Mouse (Mus musculus) c-Kit-positive CD71-positive TER-119-negative erythroid progenitor cells, embryonic 14.5 days (primary cell): ENCODE data around the gene Ccl4.

Experiments
- DNase-seq: peaks from one replicate; pipeline ENCODE4 v3.0.0-alpha.2; 2013; ENCODE audit warnings: low read depth

Ccl4 gene

DNA sequence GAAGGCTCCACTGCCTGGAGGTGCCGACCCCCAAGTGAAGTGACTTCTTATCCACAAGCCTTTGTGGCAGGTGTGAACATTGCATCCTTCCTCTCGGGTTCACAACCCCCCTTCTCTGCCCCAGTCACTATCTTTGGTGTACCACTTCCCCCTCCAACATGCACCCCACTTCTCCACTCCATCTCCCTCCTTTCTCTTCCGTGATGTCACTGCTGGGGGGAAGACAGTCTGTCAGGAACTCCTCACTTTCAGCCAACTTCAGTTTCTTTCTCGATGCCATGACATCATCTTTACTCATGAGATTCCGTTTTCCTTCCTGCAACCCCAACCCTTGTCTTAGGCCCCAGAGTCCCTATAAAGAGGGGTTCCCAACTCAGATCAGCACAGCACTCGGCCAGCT, at the start of gene Ccl4:
TSS of gene Ccl4 (plus strand) at position 381 of the 400 bp plus-strand sequence.
- DNase-seq: no peak

DNA sequence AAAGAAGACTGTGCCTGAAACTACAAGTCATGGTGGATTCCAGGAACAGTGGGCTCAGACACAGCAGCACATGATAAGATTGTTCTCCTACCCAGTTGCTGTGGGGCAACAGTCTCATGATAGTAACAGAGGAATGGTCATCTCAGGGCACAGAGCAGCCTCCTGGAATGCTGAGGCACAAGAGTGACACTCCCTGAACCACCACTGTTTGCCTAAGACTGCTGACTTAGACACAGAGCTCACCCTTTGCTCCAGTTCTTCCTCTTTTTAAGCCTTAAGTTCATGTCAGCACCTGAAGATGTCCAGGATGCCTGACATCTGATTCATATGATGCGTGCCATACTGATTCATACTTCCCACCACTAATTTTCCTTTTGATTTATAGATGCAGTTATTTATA, 45.8 kb upstream of the Ccl4 start:
- no peak for DNase-seq

DNA sequence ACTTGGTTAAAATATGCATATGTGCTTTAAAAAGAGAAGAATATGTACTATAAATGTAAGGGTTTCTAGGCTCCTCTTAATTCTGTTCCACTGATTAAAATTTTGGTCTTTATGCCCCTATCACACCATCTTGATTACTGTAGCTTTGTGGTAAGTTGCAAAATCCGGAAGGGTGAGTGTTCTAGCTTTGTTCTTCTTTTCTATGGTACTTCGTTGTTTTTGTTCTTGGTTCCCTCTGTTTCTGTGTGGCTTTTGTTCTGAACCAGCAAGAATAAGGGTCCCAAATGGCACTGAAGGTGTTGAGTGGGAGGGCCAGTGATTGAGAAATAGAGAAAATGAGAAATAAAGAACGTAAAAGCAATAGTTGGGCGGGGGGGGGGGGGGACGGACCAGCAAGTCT, 44.1 kb upstream of the Ccl4 start:
- DNase-seq: no peak

DNA sequence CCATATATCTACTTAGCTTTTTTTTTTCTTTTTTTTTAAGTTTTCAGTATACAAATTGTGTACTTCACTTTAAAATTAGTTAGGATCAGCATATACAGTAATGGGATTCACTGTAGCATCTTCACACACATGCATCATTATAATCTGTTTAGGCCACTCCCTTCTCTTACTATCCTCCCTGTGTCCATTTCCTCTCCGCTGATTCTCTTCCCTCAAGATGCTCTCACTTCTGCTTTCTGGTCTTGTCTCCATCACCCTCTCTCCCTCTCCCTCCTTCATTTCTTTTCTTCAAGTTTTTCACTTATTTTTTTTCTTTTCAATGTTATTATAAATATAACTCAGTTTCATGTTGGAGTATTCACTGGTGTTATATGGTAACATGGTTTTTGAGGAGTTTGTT, 43.3 kb upstream of the Ccl4 start:
- DNase-seq: no peak

DNA sequence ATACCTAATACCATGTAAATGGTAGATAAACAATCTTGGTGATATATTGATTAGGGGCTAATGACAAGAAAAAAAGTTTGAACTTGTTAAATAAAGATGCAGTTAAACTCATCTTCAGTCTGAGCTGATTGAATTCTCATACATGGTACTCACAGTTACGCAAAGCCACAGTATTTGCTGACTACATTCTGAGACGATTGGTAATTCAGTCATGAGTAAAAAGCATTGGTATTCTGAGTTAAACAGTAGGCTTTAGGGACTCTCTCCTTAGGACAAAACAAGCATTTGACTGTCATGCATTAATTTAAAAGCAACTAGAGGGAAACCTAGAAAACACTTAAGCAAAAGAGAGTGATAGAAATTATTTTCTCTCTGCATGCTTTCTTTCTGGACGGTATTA, 38.8 kb upstream of the Ccl4 start:
- no peak for DNase-seq

DNA sequence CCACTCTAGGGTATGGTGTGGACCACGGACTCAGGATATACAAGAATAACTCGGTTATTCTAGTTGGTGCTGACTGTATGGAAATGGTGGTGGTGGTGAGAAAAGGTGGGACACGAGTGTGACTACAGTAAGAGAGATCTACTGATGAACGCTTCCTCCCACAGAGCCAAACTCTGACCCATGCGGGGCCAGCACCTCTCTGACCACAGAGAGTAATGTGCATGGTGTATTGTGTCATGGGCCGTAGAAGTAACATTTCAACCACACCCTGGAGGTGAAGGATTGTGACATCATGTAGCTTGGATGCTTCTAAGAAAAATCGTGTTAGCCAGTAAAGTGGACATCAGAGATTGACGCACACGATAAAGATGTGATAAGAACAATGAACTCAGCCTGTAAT, 33.6 kb upstream of the Ccl4 start:
- no peak for DNase-seq

DNA sequence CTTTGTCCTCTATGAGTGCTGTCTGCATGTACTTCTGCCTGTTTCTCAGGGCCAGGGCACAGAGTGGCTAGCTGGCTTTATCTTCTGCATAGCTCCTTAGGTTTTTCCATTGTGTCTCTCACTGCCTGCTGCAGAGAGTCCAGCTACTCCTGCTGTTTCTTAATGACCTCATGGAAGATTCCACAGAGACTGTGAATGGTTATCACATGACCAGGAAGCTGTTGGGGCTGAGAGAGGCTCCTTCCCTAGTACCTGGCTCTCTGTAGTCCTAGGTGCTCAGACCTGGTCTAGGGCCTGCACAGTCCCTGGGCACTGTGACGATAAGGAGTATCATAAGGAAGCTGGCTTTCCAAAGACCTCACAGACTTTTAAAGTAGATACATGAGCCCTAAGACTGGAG, 31.8 kb upstream of the Ccl4 start:
- DNase-seq: no peak

DNA sequence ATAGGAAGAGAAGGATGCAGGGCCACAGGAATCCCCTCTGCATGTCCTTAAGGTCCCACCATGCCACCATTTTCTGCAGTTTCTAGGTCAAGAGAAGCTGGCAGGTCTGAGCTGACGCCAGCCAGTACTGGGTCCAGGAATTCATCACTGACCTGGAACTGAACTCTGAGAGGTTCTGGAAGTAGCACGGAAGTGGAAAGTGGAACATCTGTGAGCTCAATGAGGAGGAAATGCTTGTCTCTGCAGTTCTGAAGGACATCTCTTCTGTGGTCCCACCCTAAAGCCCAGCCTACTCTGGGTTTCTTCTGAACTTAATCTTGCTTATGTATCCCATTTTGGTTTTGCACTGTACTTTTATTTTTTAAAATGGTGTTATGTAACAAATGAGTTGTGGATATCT, 31.3 kb upstream of the Ccl4 start:
- DNase-seq: no peak

DNA sequence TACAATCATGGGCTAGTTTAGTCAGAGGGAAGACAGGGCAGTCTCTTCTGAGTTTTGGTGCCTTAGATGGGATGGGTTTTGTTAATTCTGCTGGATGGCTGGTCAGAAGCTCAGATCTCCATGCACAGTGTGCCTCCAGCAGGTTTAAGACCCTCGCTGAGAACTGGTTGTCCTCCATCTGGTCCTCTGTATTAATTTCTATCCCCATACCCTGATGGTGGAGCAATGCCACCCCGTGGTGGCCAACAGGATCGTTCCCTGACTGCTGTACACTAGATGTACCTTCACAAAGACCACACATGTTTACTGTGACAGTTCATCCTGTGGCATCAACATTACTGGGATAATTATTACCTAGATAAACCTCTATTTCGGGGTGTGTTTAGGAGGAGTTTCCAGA, 29.6 kb upstream of the Ccl4 start:
- DNase-seq: no peak

DNA sequence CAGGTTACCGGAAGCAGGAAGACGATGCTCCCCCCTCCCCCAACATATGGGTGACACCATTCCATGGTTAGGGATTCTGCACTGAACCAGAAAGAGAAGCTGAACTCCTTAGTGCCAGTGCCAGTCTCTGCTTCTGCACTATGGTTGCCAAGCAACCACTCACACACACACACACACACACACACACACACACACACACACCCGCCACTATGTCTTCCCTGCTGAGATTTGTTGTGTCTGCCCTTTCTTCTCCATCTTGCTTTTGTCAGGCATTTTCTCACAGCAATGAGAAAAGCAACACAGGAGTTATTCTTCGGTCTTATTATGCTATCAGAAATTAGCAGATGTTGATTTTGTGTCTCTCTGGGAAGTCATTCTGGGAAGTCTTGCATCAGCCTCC, 28.0 kb upstream of the Ccl4 start:
- no peak for DNase-seq

DNA sequence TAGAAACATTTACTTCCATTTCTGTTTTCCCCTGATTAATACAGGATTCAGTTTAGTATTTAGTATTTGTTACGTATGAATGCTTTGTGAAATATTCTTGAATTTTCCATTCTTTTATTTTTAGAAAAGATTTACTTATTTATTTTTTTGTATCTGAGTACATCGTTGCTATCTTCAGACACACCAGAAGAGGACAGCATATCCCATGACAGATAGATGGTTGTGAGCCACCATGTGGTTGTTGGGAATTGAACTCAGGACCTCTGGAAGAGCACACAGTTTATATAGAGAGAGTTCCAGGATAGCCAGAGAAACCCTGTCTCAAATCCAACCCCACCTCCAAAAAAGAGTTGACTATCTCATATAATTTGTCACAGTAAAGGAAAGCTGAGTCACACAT, 27.5 kb upstream of the Ccl4 start:
- DNase-seq: no peak

DNA sequence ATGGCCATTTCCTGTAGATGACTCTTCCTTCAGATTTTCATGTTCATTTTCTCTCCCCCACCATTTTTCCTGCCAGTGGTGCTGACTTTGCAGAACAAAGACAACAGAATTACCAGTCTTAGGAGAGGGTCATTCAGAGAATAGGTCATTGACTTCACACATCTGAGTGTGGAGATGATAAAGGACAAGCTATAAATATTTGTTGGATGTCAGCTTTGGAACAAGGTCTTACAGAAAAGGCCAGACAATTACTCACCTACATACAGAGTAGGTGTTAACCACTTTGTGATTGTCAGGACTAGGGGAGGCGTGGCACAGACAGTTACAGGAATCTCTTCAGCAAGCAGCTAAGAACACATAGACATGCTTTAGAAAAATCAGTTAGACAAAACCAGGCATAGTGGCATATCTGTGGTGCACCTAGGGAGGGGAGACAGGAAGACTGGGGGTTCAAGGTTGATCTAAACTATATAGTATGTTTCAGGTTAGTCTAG, 25.6 kb upstream of the Ccl4 start:
- no peak for DNase-seq

DNA sequence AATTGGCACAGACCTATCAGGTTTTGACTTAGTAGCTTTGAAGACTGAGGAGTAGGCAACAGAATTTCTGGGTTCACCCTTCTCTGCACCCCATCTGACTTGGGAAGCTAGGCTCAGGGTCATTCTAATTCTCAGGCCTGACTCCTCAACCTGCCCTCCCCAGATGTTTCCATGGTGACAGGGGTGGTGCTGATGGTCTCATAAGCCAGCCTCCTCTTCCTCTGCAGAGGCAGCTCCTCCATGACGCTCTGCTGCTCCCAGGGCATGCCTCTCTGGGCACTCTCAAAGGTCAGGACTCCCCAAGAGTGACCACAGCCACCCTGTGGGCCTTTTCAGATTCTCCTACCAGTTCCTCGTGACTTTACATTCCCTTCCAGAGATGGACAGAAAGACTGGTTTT, 23.4 kb upstream of the Ccl4 start:
- DNase-seq: no peak

DNA sequence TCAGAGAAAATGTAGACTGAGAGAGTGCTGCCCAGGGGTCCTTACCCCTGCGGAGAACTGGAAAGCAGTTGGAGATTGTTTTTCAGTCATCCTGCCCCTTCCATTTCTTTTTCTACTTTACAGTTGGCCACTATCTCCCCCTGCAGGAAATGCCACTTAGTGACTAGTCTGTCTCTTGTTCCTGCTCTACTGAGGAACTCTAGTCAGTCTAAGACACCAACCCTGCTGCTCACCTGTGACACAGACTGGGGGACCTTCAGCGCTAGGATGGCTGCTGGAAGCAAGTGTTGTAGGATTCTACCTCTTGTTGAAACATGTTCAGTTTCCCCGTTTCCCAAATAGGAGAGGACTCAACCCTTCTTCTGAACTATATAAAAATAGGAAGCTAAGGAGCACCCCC, 22.9 kb upstream of the Ccl4 start:
- DNase-seq: no peak

DNA sequence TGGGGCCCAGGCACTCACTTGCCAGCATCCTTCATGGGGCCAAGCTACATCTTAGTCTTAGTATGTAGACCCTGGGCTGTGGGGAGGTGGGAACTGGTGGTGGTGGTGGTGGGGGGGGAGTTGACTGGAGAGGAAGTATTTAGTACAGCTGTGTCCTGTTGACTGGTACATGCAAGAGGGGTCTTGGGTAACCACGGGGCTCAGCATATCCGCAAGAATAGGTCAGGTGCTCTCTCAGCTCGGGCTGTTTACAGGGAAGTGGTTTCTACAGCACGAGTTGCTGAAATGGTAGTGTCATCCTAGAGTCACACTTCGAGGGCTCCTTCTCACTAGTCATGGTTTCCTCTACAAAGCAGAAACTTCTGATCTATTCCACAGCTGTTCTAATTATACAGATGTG, 22.2 kb upstream of the Ccl4 start:
- no peak for DNase-seq

DNA sequence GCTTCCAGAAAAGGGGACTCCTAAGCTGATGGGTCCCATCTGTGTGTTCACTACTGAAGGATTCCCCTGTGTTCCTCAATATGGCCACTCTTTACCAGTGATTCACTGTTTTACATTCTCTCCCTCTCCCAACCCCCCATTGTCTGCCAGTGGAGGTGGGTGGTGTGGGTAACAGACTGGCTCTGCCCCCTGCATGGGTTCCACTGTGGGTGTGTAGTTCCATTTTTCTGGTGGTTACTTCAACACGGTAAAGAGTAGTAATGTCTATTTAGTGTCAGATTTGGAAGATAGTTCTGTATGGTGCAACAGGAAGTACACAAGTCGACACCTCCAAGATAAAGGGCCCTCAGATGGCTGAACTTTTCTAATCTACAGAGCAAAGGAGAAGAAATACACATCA, 21.2 kb upstream of the Ccl4 start:
- DNase-seq: no peak

DNA sequence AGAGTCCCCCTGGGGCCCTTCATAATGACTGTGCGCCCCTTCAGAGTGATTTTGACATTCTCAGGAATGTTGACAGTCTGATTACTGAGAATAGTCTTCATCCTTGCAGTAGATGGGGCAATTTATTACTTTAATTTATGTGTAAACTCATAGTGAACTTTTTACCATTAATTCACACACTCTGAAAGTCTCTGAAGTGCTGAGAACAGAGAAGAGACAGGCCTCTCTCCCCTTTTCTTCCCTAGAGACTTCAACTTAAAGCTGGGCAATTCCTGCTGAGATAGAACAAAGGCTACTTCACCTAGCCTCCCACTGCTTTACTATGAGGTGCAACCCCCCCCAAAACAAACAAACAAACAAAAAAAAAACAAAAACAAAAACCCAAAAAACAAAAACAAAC, 16.9 kb upstream of the Ccl4 start, which contains the start of gene Rpl9-ps1:
TSS of gene Rpl9-ps1 (minus strand) at position 101 of the 400 bp plus-strand sequence.
- DNase-seq: no peak

DNA sequence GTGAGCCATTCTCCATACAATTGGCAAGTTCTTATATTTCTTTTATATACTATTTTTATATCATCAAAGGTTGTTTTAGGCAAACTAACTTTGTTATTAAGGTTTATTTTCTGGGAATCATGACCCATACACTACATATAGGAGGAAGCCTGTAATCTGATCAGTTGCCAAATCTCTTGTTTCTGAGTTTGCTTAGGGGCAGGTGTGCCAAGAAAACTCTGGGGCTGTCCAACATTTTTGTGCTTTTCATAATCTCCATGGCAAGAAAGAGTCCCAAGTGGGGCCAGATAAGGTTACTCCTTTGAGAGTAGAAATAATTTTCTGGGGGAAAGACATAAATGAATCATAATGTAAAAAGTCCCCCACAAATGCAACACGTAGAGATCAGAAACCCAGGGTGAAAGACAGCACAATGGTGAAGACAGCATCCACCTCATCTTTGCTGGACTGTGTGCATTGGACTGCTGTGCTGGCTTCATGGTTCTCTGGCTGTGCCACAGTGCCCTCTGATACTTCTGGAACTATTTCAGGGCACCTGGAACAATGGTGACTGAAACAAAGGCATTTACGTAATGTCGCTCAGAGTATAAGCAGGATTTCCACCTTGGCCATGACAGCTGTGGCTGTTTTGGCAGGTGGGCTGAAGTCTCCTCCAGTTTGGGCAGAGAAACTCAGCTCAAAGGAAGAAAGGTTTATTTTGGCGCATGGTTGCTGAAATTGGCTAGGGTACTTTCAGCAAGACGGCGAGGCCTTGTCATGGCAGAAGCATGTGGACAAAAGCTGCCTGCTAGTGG, 15.8 kb upstream of the Ccl4 start:
- DNase-seq: no peak

DNA sequence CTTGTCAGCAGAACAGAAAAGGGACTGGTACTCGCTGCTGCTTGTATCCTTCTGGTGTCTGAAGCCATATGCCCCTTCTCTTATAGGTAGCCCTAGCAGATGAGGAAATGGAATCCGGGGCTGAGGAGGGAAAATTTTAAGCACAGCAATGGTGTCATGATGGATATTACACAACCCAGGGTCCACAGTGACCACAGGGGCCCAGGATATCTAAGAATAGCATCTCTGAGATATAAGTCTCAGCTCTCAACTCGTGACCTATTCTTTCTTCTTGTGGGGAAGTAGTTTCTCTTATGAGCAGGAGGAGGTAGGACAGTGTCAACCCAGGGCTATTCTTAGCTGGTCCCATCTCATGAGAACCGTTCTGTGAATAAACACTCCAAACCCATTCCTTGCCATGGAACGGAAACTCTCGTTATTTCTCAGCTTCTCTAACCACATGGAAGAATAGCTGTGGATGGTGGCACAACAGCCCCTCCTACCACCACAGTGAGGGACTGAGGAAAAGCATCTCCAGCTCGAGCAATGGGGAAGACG, 13.0 kb upstream of the Ccl4 start, which contains the start of gene Ccl3:
TSS of gene Ccl3 (minus strand) at position 51 of the 537 bp plus-strand sequence.
- DNase-seq: no peak

DNA sequence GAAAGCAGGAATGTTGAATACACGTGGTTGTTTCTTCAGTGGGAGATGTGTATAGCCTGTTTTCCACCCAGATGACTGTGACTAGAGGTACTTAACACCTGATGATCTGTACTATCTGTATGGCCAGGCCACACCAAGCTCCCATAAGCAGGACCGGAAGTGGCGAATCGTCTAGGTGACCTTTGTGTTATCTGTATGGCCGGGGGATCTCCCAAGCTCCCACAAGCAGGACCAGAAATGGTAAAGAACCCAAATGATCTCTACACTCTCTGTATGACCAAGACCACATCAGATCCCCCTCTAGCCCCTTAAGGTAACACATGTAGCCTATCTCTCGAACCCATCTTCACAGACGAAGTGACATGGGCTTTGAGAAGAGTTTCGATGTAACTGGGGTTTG, 7.8 kb upstream of the Ccl4 start:
- no peak for DNase-seq

DNA sequence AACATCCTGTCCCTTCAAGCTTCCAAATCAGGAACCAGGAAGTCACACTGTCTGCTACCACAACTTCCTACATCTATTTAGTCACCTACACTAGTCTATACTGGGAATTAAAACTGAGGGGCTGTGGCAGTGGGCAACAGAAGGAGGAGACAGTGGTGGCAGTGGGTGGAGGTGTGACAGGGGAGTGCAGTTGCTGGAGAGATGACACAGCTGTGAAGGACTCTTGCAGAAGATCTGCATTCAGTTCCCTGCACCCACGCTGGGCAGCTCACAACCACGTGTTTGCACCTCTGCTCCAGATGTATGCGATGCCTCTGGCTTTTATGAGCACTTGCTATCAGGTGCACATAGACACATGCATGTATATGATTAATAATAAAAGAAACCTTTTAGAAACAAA, 4.9 kb upstream of the Ccl4 start:
- no peak for DNase-seq

DNA sequence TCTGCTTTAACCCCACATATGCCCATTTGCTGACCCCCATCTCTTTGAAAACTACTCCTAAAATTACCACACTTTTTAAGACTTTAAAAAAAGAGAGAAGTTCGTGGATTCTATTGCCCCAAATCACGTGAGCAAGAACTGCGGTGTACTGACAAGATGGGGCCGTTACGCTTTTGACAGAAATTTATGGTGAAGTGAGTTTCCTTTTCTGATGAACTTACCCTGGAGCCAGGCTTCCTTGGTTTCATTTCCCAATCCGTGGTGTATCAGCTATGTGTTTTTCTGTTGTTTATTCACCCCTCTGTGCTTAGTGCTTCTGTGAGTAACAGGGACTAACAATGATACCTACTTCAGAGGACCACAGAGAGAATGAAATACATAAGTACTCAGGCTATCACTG, 3.6 kb upstream of the Ccl4 start:
- DNase-seq: no peak

DNA sequence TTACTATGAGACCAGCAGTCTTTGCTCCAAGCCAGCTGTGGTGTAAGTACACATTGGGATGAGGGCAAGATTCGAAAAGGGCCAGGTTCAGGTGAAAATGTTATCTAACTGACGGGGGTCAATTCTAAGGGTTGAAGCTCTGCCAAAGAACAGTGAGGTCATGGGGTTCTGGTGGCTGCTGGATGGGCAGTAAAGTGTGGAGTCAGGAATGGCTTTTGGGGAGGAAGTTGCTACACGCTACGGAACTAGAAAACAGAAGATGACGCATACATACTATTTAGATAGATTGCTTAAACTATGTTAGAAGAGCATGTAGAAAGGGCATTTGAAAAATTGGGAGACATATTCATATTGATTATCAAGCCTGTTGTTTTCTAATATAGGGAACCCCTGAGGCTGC, 1.1 kb downstream of the Ccl4 start:
- no peak for DNase-seq

DNA sequence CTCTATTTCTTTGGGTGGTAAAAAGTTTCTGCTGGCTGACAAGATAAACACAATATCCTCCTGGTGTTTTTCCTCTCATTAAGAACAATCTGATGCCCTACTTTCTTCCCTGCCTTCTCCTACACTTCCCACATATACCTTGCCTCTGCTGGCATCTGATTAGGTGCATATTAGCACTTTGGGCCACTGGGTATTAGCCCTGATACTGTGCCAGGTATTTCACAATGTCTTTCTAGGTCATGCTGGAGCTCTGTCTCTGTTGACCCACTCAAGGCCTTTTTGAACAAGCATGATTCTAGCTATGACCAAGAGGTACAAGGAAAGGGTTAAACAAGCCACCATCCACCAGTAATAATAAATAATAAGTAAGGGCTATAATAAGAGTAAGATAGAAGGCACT, 9.4 kb downstream of the Ccl4 start:
- no peak for DNase-seq
